7 mouse cellular contexts compared by ENCODE assay signal in genomic region chr16:28928466-28928814, GRCm38 (mm10). TPM values are rescaled to one million over a fixed set of nuclear protein-coding genes. Genes with fewer than 3 reads are reported as not detected.
DNase-seq lines count a peak whose midpoint lies in the region; ATAC-seq lines count a peak whose summit lies in the region.

No protein-coding gene starts in this region.

- H3K27ac ChIP-seq in midbrain, embryonic 13.5 days, result peak overlapping the region; percentile 96

- intact Hi-C loops in left cerebral cortex, postnatal 25 days (cut with DNase I), result loop anchor here (2.0 to 5.0 kb wide), 3 partner anchors 86 to 634 kb away; no protein-coding TSS in a partner anchor

- peak overlapping the region; percentile 86 for H3K9ac ChIP-seq in midbrain, embryonic 13.5 days (replicated peaks)

- DNase-seq in ovary, postnatal 14 days (ENCODE audit: low spot score), result peak; percentile 15
- no peak for DNase-seq in ovary, postnatal 10 days (ENCODE audit: low spot score)
- peak; percentile 54 for DNase-seq in heart, postnatal 4 days
- DNase-seq in left cerebral cortex, postnatal 25 days (ENCODE audit: low spot score in 2 of 2), result peak; percentile 55 to 59
- no peak for DNase-seq in c-Kit-positive CD71-positive TER-119-positive erythroid progenitor cells, embryonic 14.5 days (ENCODE audit: low spot score)

- H3K27me3 ChIP-seq in midbrain, embryonic 13.5 days, result peaks cover 23% of the 10 kb centered on the region

- peak overlapping the region; percentile 81 for H3K4me2 ChIP-seq in midbrain, embryonic 13.5 days (replicated peaks)

- peak overlapping the region; percentile 91 for H3K4me3 ChIP-seq in midbrain, embryonic 13.5 days (replicated peaks)

- H3K36me3 ChIP-seq in midbrain, embryonic 13.5 days, result no peaks in the 10 kb centered on the region

- H3K9me3 ChIP-seq in midbrain, embryonic 13.5 days, result no peaks in the 10 kb centered on the region

- 0% methylated on average over 10 of the region's 10 CpGs for WGBS in midbrain, embryonic 13.5 days

- ATAC-seq in common myeloid progenitor, adult 5-6 weeks (replicated peaks; ENCODE audit: low read depth, poor library complexity, severe bottlenecking), result peak; percentile 48; the same call in 1 of the 2 replicates
- peak; percentile 44 for ATAC-seq in midbrain, embryonic 13.5 days

- peaks cover 47% of the 10 kb centered on the region for H3K4me1 ChIP-seq in midbrain, embryonic 13.5 days (replicated peaks)

RNA-seq across cellular contexts. Expression of gene Mb21d2, which starts 1.0 kb away (rescaled TPM):
- total RNA-seq in common myeloid progenitor, adult 5-6 weeks (2017), result 0.24 TPM in 1 of 2 replicates, not detected in the other
- 10 to 100 TPM; 10.2 to 10.7 TPM for total RNA-seq in heart, postnatal 4 days (2021)
- 10 to 100 TPM; 41.5 to 50.0 TPM for total RNA-seq in left cerebral cortex, postnatal 25 days (2021)
- polyA plus RNA-seq in midbrain, embryonic 13.5 days (2015; fragmentation: Nextera tagmentation; extraction: Ambion mirVana), result 8.5 and 9.5 TPM in 2 replicates

Comparison
In these comparisons a context has a peak if more than half of its experiments do, and no peak if none do; other contexts are left out.
1. DNase-seq: peak in ovary, postnatal 14 days (single experiment), heart, postnatal 4 days (single experiment) and left cerebral cortex, postnatal 25 days (2 of 2); none in ovary, postnatal 10 days (single experiment) and c-Kit-positive CD71-positive TER-119-positive erythroid progenitor cells, embryonic 14.5 days (single experiment).